Comparison of ENCODE assay signal across 11 mouse cellular contexts in genomic region chr17:80900200-80900520, GRCm38 (mm10). TPM values are rescaled to one million over a fixed set of nuclear protein-coding genes. Genes with fewer than 3 reads are reported as not detected.
DNase-seq lines count a peak whose midpoint lies in the region; ATAC-seq lines count a peak whose summit lies in the region.
"Had no signal": no experiment of that assay in that cellular context is flagged by ENCODE, and none has a peak within 500 bp of the region (broad histone marks: within the 10 kb centered on the region; RNA-seq: fewer than 3 reads in every experiment).

No protein-coding gene starts in this region.

- H3K4me2 ChIP-seq in kidney, embryonic 15.5 days, result peak overlapping the region; percentile 24; the same call in 1 of the 2 replicates
- H3K4me2 ChIP-seq in embryonic facial prominence, embryonic 15.5 days (replicated peaks), result no peak overlapping the region
- H3K4me2 ChIP-seq in hindbrain, embryonic 15.5 days, result peak overlapping the region; percentile 34
- 0 out of 2 replicates have a peak overlapping the region, but pooled peaks have one; percentile 0 for H3K4me2 ChIP-seq in neural tube, embryonic 15.5 days
- H3K4me2 ChIP-seq: limb, embryonic 12.5 days had no signal

- H3K9me3 ChIP-seq in kidney, embryonic 15.5 days (replicated peaks), result no peaks in the 10 kb centered on the region
- no peaks in the 10 kb centered on the region for H3K9me3 ChIP-seq in embryonic facial prominence, embryonic 15.5 days (replicated peaks)
- no peaks in the 10 kb centered on the region for H3K9me3 ChIP-seq in hindbrain, embryonic 15.5 days
- H3K9me3 ChIP-seq in neural tube, embryonic 15.5 days (replicated peaks), result no peaks in the 10 kb centered on the region
- H3K9me3 ChIP-seq: limb, embryonic 12.5 days had no signal

- H3K27ac ChIP-seq in kidney, embryonic 15.5 days, result peak overlapping the region; percentile 55; the same call in 1 of the 2 replicates
- H3K27ac ChIP-seq in embryonic facial prominence, embryonic 15.5 days (replicated peaks), result peak overlapping the region; percentile 44
- H3K27ac ChIP-seq in hindbrain, embryonic 15.5 days (replicated peaks), result peak overlapping the region; percentile 70
- peak overlapping the region; percentile 4 for H3K27ac ChIP-seq in neural tube, embryonic 15.5 days (replicated peaks)
- H3K27ac ChIP-seq: limb, embryonic 12.5 days had no signal

- no peak overlapping the region for H3K9ac ChIP-seq in kidney, embryonic 15.5 days
- H3K9ac ChIP-seq in embryonic facial prominence, embryonic 15.5 days, result no peak overlapping the region
- no peak overlapping the region for H3K9ac ChIP-seq in hindbrain, embryonic 15.5 days
- no peak overlapping the region for H3K9ac ChIP-seq in neural tube, embryonic 15.5 days (replicated peaks)
- H3K9ac ChIP-seq: limb, embryonic 12.5 days had no signal

- H3K4me1 ChIP-seq in kidney, embryonic 15.5 days, result peaks cover 38% of the 10 kb centered on the region
- peaks cover 10% of the 10 kb centered on the region for H3K4me1 ChIP-seq in embryonic facial prominence, embryonic 15.5 days
- peaks cover 36% of the 10 kb centered on the region for H3K4me1 ChIP-seq in hindbrain, embryonic 15.5 days (replicated peaks)
- H3K4me1 ChIP-seq in neural tube, embryonic 15.5 days, result peaks cover 22% of the 10 kb centered on the region
- H3K4me1 ChIP-seq: limb, embryonic 12.5 days had no signal

- ATAC-seq in kidney, embryonic 15.5 days (replicated peaks; ENCODE audit: low FRiP score), result no peak
- ATAC-seq in embryonic facial prominence, embryonic 15.5 days (ENCODE audit: insufficient number of reproducible peaks, low FRiP score, low TSS enrichment, low read depth), result no peak
- ATAC-seq in hindbrain, embryonic 15.5 days (ENCODE audit: low FRiP score, low read depth), result no peak; the same call in 1 of the 2 replicates
- 0 out of 2 replicates have a peak, but pooled peaks have one; percentile 10 for ATAC-seq in neural tube, embryonic 15.5 days (ENCODE audit: low FRiP score)

- H3K36me3 ChIP-seq in kidney, embryonic 15.5 days, result no peaks in the 10 kb centered on the region
- no peaks in the 10 kb centered on the region for H3K36me3 ChIP-seq in embryonic facial prominence, embryonic 15.5 days
- H3K36me3 ChIP-seq in hindbrain, embryonic 15.5 days, result no peaks in the 10 kb centered on the region
- H3K36me3 ChIP-seq in neural tube, embryonic 15.5 days, result no peaks in the 10 kb centered on the region
- H3K36me3 ChIP-seq: limb, embryonic 12.5 days had no signal

- WGBS in kidney, embryonic 15.5 days, result 71% methylated on average over 2 of the region's 2 CpGs
- 73% methylated on average over 2 of the region's 2 CpGs for WGBS in embryonic facial prominence, embryonic 15.5 days
- 56% methylated on average over 2 of the region's 2 CpGs for WGBS in hindbrain, embryonic 15.5 days
- 44% methylated on average over 2 of the region's 2 CpGs for WGBS in neural tube, embryonic 15.5 days

- DNase-seq in kidney, adult 9 months, result no peak
- no peak for DNase-seq in embryo, embryonic 11 days
- DNase-seq in ovary, postnatal 36 days (ENCODE audit: low spot score), result no peak
- DNase-seq: right cerebral cortex, adult 18-20 months; thymus, postnatal 36 days had no signal

- no peaks in the 10 kb centered on the region for H3K27me3 ChIP-seq in kidney, embryonic 15.5 days
- H3K27me3 ChIP-seq in embryonic facial prominence, embryonic 15.5 days, result no peaks in the 10 kb centered on the region
- H3K27me3 ChIP-seq in hindbrain, embryonic 15.5 days, result no peaks in the 10 kb centered on the region
- H3K27me3 ChIP-seq in neural tube, embryonic 15.5 days (replicated peaks), result no peaks in the 10 kb centered on the region
- H3K27me3 ChIP-seq: limb, embryonic 12.5 days had no signal

- no peak overlapping the region for H3K4me3 ChIP-seq in kidney, embryonic 15.5 days (replicated peaks)
- no peak overlapping the region for H3K4me3 ChIP-seq in embryonic facial prominence, embryonic 15.5 days (replicated peaks)
- H3K4me3 ChIP-seq in hindbrain, embryonic 15.5 days, result no peak overlapping the region
- no peak overlapping the region for H3K4me3 ChIP-seq in neural tube, embryonic 15.5 days (replicated peaks)
- H3K4me3 ChIP-seq: limb, embryonic 12.5 days; myocyte had no signal

RNA-seq across cellular contexts. Expression of gene Tmem178, which starts 44.3 kb away (rescaled TPM):
- 14.4 and 15.8 TPM in 2 replicates for polyA plus RNA-seq in kidney, embryonic 15.5 days (2015; fragmentation: Nextera tagmentation; extraction: Ambion mirVana)
- polyA plus RNA-seq in embryonic facial prominence, embryonic 15.5 days (2015; fragmentation: Nextera tagmentation; extraction: Ambion mirVana), result 2.7 and 2.8 TPM in 2 replicates
- 31.1 and 32.9 TPM in 2 replicates for polyA plus RNA-seq in hindbrain, embryonic 15.5 days (2015; fragmentation: Nextera tagmentation; extraction: Ambion mirVana)
- 27.7 and 37.0 TPM in 2 replicates for polyA plus RNA-seq in neural tube, embryonic 15.5 days (2015; fragmentation: Nextera tagmentation; extraction: Ambion mirVana)
- polyA plus RNA-seq: myocyte had no signal

Comparison
In these comparisons a context has a peak if more than half of its experiments do, and no peak if none do; other contexts are left out.
1. H3K27ac ChIP-seq: peak in every context shown above with its lines; median percentile 70 in hindbrain, embryonic 15.5 days; 55 in kidney, embryonic 15.5 days; 44 in embryonic facial prominence, embryonic 15.5 days; 4 in neural tube, embryonic 15.5 days.